Mouse (Mus musculus) cerebellum, adult 9-10 months (tissue): ENCODE measurements around the gene Fam118a.
"Not testable (repeated sequence)": the region's sequence is repeated elsewhere in the genome, so short reads cannot be mapped to it uniquely, and the experiment has no call there.

ENCODE experiments used
- DNase-seq: peaks from one replicate; pipeline ENCODE4 v3.0.0; 2022

The Fam118a gene

DNA sequence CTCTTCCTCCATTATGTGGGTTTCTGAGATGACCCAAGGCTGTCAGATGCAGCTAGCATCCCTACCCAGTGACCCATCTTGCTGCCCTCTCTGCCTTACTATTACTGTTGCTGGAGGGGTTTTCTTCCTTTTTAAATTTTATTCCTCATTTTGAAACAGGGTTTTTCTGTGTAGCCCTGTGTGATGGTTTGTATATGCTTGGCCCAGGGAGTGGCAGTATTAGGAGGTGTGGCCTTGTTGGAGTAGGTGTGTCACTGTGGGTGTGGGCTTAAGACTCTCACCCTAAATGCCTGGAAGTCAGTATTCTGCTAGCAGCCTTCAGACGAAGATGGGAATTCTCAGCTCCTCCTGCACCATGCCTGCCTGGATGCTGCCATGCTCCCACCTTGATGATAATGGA is at the start of gene Fam118a:
Fam118a (plus strand) TSS at position 301 of the 400 bp plus-strand sequence.
- DNase-seq: not testable (repeated sequence)

GRCm38 (mm10) chr15:84981609-84982313 is 47.0 kb upstream of the Fam118a start:
- no peak for DNase-seq

GRCm38 (mm10) chr15:84982888-84983287 is 45.9 kb upstream of the Fam118a start:
- no peak for DNase-seq

- no peak for DNase-seq
These were observed 45.0 kb upstream of the Fam118a start for GRCm38 (mm10) chr15:84983721-84984120.

DNA sequence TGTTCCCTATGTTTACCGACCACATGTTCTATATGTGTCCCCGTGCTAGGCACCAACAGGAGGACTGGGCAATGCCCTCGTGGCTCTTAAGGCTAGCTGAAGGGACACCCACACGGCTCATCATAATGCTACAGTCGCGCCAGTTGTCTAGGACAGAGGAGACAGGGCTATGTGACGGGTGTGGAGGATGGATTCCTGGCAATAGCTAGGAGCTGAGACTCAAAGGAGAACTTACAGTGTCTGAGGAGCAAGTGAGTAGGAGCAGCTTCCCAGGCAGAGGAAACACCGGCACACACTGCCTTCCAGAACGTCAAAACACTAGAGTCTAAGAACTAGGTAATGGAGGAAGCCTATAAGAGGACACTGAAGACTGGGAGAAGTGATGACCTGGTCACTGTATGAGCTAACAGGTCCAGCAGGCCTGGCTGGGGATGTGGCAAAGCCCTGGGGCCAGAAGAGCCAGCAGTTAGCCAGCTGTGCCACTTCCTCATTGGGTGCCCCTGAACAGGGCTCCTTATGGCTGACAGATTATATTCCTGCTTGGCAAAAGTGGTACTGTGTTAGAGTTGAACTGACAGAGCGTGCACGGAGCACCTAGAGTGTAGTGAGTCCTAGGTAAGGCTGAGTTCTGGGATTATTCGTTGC is 43.1 kb upstream of the Fam118a start:
- DNase-seq: no peak

DNA sequence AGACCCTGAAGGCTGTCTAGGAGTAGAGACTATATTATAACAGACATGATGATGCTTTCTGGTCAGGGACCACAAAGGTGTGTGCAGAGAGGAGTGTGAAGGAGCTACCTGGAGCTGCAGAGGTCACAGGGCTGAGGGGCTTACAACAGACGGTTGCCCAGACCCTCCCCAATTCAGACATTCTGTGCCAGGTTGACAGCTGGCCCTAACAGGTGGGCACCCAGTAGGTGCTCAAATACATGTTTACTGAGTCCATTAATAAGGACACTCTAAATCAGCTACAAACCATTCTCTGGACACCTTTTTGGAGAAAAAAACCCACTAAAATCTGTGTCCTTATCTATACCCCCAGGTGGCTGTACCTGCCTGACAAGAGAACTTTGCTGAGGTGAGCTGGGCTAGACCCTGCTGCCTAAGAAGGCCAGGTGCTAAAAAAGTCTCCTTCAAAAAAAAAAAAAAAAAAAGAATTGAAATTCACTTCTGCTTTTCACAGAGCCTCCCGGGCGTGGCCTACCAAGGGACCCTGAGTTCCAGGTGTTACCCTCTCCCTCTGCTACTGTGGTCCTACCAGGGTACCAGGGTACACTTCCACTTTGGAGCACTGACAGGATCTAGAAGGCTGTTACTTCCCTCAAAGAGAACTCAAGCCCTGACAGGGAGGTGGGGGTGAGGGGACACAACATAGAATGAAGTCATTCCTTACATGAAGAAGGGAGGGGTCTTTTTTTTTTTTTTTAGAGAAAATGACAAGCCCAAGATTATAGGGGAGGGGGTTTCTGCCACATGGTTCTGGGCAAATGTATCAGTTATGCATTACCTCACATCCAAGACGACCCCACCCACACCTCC is 42.4 kb upstream of the Fam118a start:
- peak; percentile 34 for DNase-seq

GRCm38 (mm10) chr15:84987020-84987815 is 41.5 kb upstream of the Fam118a start:
- DNase-seq: peak; percentile 55

GRCm38 (mm10) chr15:84987874-84988825 is 40.6 kb upstream of the Fam118a start, which contains the start of gene 5031439G07Rik:
TSS of gene 5031439G07Rik (minus strand) at chr15:84988551.
- DNase-seq: peak; percentile 88

GRCm38 (mm10) chr15:84989098-84989497 is 39.6 kb upstream of the Fam118a start:
- DNase-seq: no peak

DNA sequence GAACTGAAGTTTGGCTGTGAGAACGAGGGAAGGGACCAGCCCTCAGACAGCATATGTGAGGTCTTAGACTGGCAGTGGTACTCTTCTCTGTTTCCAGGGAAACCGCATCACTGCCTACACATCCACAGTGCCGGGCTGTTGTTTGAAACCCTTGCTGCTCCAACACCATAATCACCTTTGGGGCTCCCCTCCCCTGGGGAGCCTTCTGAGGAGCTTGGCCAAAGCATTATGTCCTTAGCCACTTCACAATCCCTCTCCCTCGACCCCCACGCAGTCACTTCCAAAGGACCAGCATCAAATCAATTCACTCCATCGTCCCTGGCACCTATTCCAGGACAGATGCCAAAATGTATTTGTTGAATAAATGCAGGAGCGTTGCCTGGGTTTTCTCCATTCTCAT is 39.0 kb upstream of the Fam118a start:
- no peak for DNase-seq

DNA sequence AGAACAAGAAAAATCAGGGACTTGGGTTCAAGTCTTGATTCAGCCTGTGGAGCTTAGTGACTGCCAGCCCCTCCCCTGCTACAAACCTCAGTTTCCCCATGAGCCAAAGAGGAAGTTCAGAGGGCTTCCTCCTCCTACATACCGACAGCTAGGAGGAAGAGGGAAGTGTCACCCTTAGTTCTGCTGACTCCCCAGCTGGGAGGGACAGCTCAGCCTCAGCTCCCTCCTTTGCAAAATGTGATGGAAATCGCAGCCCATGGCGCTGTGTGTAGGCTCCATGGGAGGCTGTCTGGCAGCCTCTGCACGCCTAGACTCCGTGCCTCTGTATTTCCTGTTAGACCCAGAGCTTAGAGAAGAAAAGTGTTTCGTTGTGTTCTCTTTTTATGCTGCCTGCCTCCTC is 34.2 kb upstream of the Fam118a start:
- DNase-seq: no peak

GRCm38 (mm10) chr15:84995041-84995440 is 33.7 kb upstream of the Fam118a start:
- no peak for DNase-seq

DNA sequence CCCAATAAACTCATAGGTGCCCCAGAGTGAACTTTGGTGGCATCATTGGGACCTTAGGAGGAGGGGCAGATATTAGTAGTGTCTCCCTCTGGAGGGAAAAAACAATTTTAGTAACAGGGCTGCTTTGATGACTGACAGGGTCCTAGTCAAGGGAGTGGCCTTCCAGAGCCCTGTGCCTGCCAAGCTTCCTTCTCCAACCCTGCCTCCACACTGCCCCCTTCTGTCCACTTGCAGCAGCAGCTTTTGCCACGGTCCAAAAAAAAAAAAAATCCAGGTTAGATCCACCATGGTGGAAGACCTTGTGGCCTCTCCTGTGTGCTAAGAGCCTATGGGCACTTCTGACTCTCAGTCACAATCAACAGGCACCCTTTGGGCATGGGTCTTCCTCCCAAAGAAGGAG is 32.8 kb upstream of the Fam118a start:
- DNase-seq: no peak

DNA sequence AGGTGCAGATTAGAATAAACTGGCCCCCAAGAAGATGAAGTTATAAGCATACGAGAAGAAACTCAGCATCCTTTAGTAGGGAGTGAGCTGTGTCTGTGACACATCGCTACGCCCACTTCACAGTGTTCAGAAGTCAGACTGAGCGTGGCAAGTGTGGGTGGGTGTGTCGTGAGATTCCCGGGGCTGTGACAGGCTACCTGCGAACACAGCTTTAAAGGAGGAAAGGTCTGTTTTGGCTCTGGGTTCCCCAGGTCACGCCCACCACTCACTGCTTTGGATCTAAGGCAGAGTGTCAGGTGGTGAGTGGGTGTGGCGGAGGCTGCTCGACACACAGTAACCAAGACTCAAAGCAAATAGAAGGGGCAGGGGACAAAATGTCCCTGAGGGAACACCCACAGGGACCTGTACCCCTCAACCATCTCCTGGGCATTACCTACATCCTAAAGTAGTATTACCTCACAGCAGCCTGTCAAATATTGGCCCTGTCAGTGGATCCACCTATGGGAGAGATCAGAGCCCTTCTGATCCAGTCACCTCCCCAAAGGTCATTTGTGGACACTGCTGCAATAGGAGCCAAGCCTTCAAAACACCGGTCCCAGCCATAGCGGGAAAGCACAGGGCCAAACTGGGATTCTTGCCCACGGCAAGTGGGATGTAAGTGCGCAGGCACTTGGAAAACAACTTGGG is 30.8 kb upstream of the Fam118a start:
- DNase-seq: no peak

DNA sequence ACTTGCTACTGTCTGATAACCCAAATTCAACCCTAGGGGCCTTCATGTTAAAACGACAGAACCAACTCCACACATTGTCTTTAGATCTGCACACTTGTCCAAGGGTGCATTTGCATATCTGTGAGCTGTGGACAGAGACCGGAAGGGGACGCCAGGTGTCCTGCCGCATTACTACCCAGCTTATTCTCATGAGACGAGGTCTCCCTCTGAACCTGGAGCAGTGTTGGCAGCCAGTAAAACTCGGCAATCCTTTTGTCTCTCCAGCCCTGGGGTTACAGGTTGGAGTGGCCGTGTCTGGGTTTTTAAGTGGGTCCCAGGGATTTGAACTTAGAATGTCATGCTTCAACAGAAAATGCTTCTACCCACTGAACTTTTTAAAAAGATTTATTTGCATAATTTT is 28.8 kb upstream of the Fam118a start:
- DNase-seq: no peak

GRCm38 (mm10) chr15:85000984-85001982 is 27.5 kb upstream of the Fam118a start:
- peak; percentile 77 for DNase-seq

GRCm38 (mm10) chr15:85009666-85010065 is 19.1 kb upstream of the Fam118a start:
- DNase-seq: no peak

- DNase-seq: no peak
These were observed 16.7 kb upstream of the Fam118a start for GRCm38 (mm10) chr15:85011895-85012661.

GRCm38 (mm10) chr15:85012662-85013054 is 16.1 kb upstream of the Fam118a start:
- no peak for DNase-seq
